Mouse (Mus musculus) megakaryocyte-erythroid progenitor cell, adult 5-6 weeks (primary cell): ENCODE results near the gene Rnf186. TPM values are rescaled to one million over a fixed set of nuclear protein-coding genes. Genes with fewer than 3 reads are reported as not detected.

Experiments
- ATAC-seq: replicated peaks from 2 replicates; pipeline ENCODE4 v1.8.0; 2016; ENCODE audit warnings: mild to moderate bottlenecking, inconsistent platforms; ENCODE audit not compliant: severe bottlenecking, poor library complexity, low FRiP score, low TSS enrichment
- total RNA-seq, 2 experiments: library from RNA; stranded (forward) in 1 of 2; stranded (reverse) in 1 of 2; fragments of 200-1000, 215-1000 nt in 1 of 2; fragments of >200 nt in 1 of 2; fragmentation: Nextera tagmentation in 1 of 2; gene quantifications; 2 replicates each; pipeline ENCODE4 v1.2.3; 2014 to 2017

The Rnf186 gene
- total RNA-seq, 2 experiments from 2014 or later, result not detected

DNA sequence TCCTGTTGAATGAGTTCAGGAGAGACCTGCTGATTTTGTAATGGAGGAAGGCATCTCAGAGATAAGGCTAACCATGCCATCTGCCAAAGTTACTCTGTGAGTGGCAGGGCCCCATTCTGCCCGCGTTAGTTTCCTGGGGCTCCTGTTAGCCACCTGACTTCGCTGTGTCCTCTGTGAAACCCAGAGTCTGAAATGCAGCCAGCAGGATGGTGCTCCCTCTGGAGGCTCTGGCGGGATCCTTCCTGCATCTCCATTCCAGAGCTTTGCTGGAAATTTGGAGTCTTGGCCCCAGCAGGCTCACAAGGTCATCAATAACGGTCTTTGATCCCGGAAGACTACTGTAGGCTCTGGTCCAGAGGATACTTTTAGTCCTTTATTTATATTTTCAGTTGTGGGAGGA, 34.5 kb downstream of the Rnf186 start:
- ATAC-seq, result no peak

DNA sequence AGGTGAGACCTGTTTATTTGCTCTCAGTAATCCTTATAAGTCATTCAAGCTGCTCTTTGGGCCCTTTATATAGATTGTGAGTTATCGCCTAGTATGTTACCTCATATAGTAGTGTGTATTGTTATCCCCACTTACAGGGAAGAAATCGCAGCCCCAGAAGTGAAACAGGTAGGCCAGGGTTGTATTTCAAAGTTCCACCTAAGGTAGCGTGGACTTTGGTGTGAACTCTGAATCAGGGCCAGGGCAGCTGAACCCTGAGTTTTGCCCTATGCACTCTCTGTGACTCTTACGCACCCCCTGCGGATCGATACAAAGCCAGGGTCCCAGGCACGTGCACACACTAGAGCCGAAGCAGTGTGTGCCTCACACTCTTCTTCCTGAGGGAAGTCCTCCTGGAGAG, 37.2 kb downstream of the Rnf186 start:
- ATAC-seq, result no peak

DNA sequence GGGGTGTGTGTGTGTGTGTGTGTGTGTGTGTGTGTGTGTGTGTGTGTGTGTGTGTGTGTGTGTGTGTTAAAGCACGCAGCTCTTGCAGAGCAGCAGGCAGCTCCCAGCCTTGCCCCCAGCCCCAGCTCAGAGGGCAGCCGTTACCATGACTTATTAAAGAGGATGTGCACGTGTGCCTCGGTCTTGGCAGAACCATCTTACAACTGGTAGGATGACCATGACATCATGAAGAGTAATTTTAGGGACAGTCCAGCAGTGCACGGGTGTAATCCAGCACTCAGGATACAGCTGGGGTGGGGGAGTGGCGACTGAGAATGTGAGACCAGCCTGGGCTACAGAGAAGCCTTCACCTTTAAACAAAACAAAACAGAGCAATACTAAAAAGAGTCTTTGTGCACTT, 38.3 kb downstream of the Rnf186 start:
- no peak for ATAC-seq

DNA sequence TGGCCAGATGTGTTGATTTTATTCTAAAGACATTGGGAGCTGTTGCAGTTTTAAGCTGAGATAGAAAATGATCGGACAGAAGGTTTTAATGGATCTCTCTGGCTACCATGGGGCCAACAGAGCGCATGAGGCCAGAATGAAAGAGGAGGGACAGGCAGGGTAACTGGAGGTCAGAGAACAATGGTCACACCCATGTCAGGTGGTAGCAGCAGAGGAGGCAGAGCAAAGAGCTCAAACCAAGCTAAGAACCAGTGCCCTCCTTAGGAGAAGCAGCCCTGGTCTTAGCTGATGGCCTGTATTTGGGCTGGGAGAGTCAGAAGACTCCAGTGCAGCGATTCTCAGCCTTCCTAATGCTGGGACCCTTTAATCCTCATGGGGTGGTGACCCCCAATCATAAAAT, 40.4 kb downstream of the Rnf186 start:
- ATAC-seq, result no peak

DNA sequence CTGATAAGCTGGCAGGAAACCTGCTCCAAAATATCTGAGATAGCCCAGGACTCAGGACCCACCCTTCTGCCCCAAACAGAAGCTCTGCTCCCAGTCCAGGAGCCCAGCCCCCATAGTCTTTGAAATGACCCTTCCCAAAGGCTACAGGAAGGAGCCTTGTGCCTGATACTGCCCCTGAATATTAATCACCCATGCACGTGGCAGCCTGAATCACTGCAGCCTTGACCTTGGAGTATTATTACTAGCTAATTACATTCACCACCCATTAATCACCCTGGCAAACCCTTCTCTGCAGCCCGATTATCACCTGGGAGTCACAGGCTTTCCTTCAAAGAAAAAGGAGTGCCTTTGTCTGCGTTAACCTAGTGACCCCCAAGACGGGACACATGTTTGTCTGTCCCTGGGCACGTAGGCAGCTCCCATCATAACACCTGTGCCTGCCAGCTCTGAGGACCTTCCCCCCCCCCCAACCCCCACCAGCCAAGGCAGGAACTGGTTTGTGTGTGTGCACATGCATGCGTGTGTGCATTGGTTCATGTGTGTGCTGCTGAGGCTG, 41.1 kb downstream of the Rnf186 start:
- no peak for ATAC-seq

DNA sequence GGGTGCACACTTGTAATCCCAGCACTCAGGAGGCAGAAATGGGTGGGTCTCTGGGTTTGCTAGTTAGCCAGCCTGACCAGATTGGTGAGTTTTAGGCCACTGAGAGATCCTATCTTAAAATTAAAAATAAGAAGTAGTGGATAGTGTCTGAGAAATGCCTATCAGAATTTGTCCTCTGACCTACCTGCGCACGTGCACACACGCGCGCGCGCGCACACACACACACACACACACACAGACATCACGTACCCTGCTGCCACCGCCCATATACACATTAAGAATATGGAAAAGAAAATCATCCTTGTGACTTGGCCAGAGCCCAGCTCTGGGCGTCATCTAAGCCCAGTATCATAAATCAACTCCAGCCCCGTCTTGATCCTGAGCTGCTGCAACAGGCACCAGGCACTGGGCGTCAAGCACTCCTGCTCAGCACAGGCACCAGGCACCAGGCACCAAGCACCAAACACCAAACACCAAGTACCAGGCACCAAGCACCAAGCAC, 44.3 kb downstream of the Rnf186 start:
- no peak for ATAC-seq

DNA sequence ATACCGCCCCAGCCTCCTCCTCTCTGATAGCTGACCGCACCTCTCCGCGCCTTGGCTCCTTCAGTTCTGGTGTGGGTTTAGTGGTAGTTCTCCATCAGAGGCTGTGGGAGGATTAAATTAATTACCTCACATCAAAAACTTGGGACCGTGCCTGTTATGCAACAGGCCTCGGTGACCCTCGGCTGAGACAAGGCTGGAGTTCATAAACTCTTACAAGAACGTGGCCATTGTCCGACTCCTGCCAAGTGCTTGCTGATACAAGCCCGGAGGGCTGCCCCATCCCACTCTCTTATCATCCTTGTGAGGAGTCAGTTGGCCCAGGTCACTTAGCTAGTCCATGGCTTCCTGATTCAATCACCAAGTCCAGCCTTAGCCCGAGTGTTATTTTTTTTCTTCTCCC, 46.4 kb downstream of the Rnf186 start:
- ATAC-seq, result no peak

DNA sequence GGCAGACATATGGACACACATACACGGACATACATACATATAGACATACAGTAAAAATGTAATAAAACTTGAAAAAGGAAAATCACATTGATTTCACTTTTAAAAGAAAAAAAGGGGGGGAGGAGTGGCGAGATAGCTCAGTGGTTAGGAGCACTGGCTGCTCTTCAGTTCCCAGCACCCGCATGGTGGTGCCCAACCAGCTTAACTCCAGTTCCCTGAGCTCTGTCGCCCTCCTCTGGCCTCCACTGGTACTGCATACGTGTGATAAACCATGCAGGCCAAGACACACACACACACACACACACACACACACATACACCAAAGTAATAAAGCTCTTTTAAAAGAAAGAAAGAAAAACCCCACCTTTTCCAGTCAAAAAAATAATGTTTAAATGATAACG, 47.9 kb downstream of the Rnf186 start:
- ATAC-seq, result no peak

Other genes starting within 250 kb of the Rnf186 start
- not detected in 2 replicates for gene Pla2g2c, start 242.3 kb upstream of the Rnf186 start, total RNA-seq (2014; fragmentation: Nextera tagmentation)
- not detected in 2 replicates for gene Pla2g2c, start 242.3 kb upstream of the Rnf186 start, total RNA-seq (2017)
- not detected in 2 replicates for gene Ubxn10, start 229.9 kb upstream of the Rnf186 start, total RNA-seq (2014; fragmentation: Nextera tagmentation)
- not detected in 2 replicates for gene Ubxn10, start 229.9 kb upstream of the Rnf186 start, total RNA-seq (2017)
- gene Pla2g2f, start 209.5 kb upstream of the Rnf186 start, total RNA-seq (2014; fragmentation: Nextera tagmentation), result not detected in 2 replicates
- gene Pla2g2f, start 209.5 kb upstream of the Rnf186 start, total RNA-seq (2017), result not detected in 2 replicates
- not detected in 2 replicates for gene Pla2g2d, start 191.4 kb upstream of the Rnf186 start, total RNA-seq (2014; fragmentation: Nextera tagmentation)
- not detected in 2 replicates for gene Pla2g2d, start 191.4 kb upstream of the Rnf186 start, total RNA-seq (2017)
- gene Pla2g5, start 103.6 kb upstream of the Rnf186 start, total RNA-seq (2014; fragmentation: Nextera tagmentation), result not detected in 2 replicates
- gene Pla2g5, start 103.6 kb upstream of the Rnf186 start, total RNA-seq (2017), result not detected in 2 replicates
- gene Gm13030, start 93.1 kb upstream of the Rnf186 start, total RNA-seq (2014; fragmentation: Nextera tagmentation), result not detected in 2 replicates
- gene Gm13030, start 93.1 kb upstream of the Rnf186 start, total RNA-seq (2017), result not detected in 2 replicates
- not detected in 2 replicates for gene Pla2g2e, start 89.2 kb upstream of the Rnf186 start, total RNA-seq (2014; fragmentation: Nextera tagmentation)
- not detected in 2 replicates for gene Pla2g2e, start 89.2 kb upstream of the Rnf186 start, total RNA-seq (2017)
- gene Otud3, start 53.2 kb upstream of the Rnf186 start, total RNA-seq (2014; fragmentation: Nextera tagmentation), result 3.7 and 6.6 TPM in 2 replicates
- 5.0 and 9.7 TPM in 2 replicates for gene Otud3, start 53.2 kb upstream of the Rnf186 start, total RNA-seq (2017)
- gene Tmco4, start 5.8 kb downstream of the Rnf186 start, total RNA-seq (2014; fragmentation: Nextera tagmentation), result 7.3 and 7.8 TPM in 2 replicates
- 6.2 and 13.1 TPM in 2 replicates for gene Tmco4, start 5.8 kb downstream of the Rnf186 start, total RNA-seq (2017)
- gene Htr6, start 108.5 kb downstream of the Rnf186 start, total RNA-seq (2014; fragmentation: Nextera tagmentation), result not detected in 2 replicates
- not detected in 2 replicates for gene Htr6, start 108.5 kb downstream of the Rnf186 start, total RNA-seq (2017)
- not detected in 2 replicates for gene Nbl1, start 125.9 kb downstream of the Rnf186 start, total RNA-seq (2014; fragmentation: Nextera tagmentation)
- gene Nbl1, start 125.9 kb downstream of the Rnf186 start, total RNA-seq (2017), result not detected in 2 replicates
- gene Minos1, start 164.0 kb downstream of the Rnf186 start, total RNA-seq (2014; fragmentation: Nextera tagmentation), result 461 and 512 TPM in 2 replicates
- gene Minos1, start 164.0 kb downstream of the Rnf186 start, total RNA-seq (2017), result 209 and 264 TPM in 2 replicates
- gene Capzb, start 225.8 kb downstream of the Rnf186 start, total RNA-seq (2014; fragmentation: Nextera tagmentation), result 216 and 230 TPM in 2 replicates
- gene Capzb, start 225.8 kb downstream of the Rnf186 start, total RNA-seq (2017), result 90.1 and 113 TPM in 2 replicates